Mouse (Mus musculus): ENCODE results near the gene Fn3krp. TPM values are rescaled to one million over a fixed set of nuclear protein-coding genes. Genes with fewer than 3 reads are reported as not detected.

Gene Fn3krp
- polyA plus RNA-seq, 1 experiment from 2014 or later: 28.2 TPM

- H3K4me3 ChIP-seq (ENCODE audit: low read depth, low read length): no peak overlapping the region
- no peaks in the 10 kb centered on the region; the same call in 1 of the 2 replicates for H3K27me3 ChIP-seq (ENCODE audit: control insufficient read depth, insufficient read depth, low read depth, low read length)
- WGBS (ENCODE audit: insufficient replicate concordance): 57% methylated on average over 3 of the region's 3 CpGs
These were observed 13.6 kb upstream of the Fn3krp start for GRCm38 (mm10) chr11:121407366-121408155.

GRCm38 (mm10) chr11:121414762-121415161 lies 6.4 kb upstream of the Fn3krp start:
- Histone ChIP-seq H3K27ac (ENCODE audit: low read length) (no peak overlapping the region), H3K4me1 (ENCODE audit: control insufficient read depth, low read depth, low read length) (no peaks in the 10 kb centered on the region; the same call in 1 of the 2 replicates), H3K27me3 (ENCODE audit: control insufficient read depth, insufficient read depth, low read depth, low read length) (no peaks in the 10 kb centered on the region; the same call in 1 of the 2 replicates), H3K4me2 (ENCODE audit: low read depth, low read length) (no peak overlapping the region), H3K36me3 (ENCODE audit: control insufficient read depth, insufficient read depth) (no peaks in the 10 kb centered on the region), H3K4me3 (ENCODE audit: low read depth, low read length) (no peak overlapping the region), H3K9ac (ENCODE audit: low read depth, low read length) (no peak overlapping the region), H3K9me3 (replicated peaks; ENCODE audit: control insufficient read depth, low read length) (no peaks in the 10 kb centered on the region)
- ATAC-seq (ENCODE audit: low read depth): no peak
- WGBS (ENCODE audit: insufficient replicate concordance): 74% methylated on average over 5 of the region's 5 CpGs

More at GRCm38 (mm10) chr11:121407366-121408155, 13.6 kb upstream of the Fn3krp start:
- Histone ChIP-seq H3K27ac (ENCODE audit: low read length) (no peak overlapping the region), H3K9me3 (replicated peaks; ENCODE audit: control insufficient read depth, low read length) (no peaks in the 10 kb centered on the region), H3K36me3 (ENCODE audit: control insufficient read depth, insufficient read depth) (no peaks in the 10 kb centered on the region), H3K4me2 (ENCODE audit: low read depth, low read length) (no peak overlapping the region), H3K4me1 (ENCODE audit: control insufficient read depth, low read depth, low read length) (no peaks in the 10 kb centered on the region), H3K9ac (ENCODE audit: low read depth, low read length) (no peak overlapping the region)
- ATAC-seq (ENCODE audit: low read depth): no peak

- Histone ChIP-seq H3K4me3 (ENCODE audit: low read depth, low read length) (no peak overlapping the region), H3K4me2 (ENCODE audit: low read depth, low read length) (no peak overlapping the region), H3K36me3 (ENCODE audit: control insufficient read depth, insufficient read depth) (no peaks in the 10 kb centered on the region), H3K27me3 (ENCODE audit: control insufficient read depth, insufficient read depth, low read depth, low read length) (no peaks in the 10 kb centered on the region; the same call in 1 of the 2 replicates), H3K9ac (ENCODE audit: low read depth, low read length) (no peak overlapping the region), H3K4me1 (ENCODE audit: control insufficient read depth, low read depth, low read length) (peaks cover under 1% of the 10 kb centered on the region), H3K27ac (ENCODE audit: low read length) (no peak overlapping the region), H3K9me3 (replicated peaks; ENCODE audit: control insufficient read depth, low read length) (no peaks in the 10 kb centered on the region)
- WGBS (ENCODE audit: insufficient replicate concordance): 56% methylated on average over 5 of the region's 5 CpGs
- ATAC-seq (ENCODE audit: low read depth): no peak
These were observed 5.8 kb upstream of the Fn3krp start for GRCm38 (mm10) chr11:121415351-121415750.

DNA sequence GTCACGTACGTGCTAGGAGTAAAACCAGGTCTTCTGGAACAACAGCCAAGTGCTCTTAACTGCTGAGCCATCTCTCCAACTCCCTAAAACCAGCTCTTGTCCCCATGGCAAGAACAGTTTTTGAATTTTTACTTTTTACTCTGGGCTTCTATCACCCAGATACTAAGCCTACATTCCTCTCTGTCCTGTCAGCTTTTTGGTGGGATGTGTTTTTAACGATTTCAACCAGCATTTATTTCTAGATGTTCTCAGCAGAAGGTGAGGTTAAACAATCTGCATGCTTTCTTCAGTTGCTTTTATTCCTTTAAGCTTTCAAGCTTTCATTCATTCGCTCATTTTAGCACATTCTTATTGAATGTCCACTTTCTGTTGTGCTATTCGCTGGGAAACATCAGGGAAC lies 3.2 kb upstream of the Fn3krp start:
- H3K27ac ChIP-seq (ENCODE audit: low read length): no peak overlapping the region
- no peak overlapping the region for H3K4me3 ChIP-seq (ENCODE audit: low read depth, low read length)
- no peak overlapping the region for H3K9ac ChIP-seq (ENCODE audit: low read depth, low read length)
- no peak for ATAC-seq (ENCODE audit: low read depth)
- no peaks in the 10 kb centered on the region for H3K27me3 ChIP-seq (ENCODE audit: control insufficient read depth, insufficient read depth, low read depth, low read length)
- WGBS (ENCODE audit: insufficient replicate concordance): 71% methylated on average over 5 of the region's 5 CpGs
- H3K9me3 ChIP-seq (replicated peaks; ENCODE audit: control insufficient read depth, low read length): no peaks in the 10 kb centered on the region
- peaks cover 7% of the 10 kb centered on the region for H3K4me1 ChIP-seq (ENCODE audit: control insufficient read depth, low read depth, low read length)
- no peaks in the 10 kb centered on the region for H3K36me3 ChIP-seq (ENCODE audit: control insufficient read depth, insufficient read depth)
- H3K4me2 ChIP-seq (ENCODE audit: low read depth, low read length): no peak overlapping the region

- Histone ChIP-seq H3K4me1 (ENCODE audit: control insufficient read depth, low read depth, low read length) (peaks cover 11% of the 10 kb centered on the region), H3K27ac (ENCODE audit: low read length) (no peak overlapping the region), H3K4me3 (ENCODE audit: low read depth, low read length) (no peak overlapping the region), H3K4me2 (ENCODE audit: low read depth, low read length) (no peak overlapping the region), H3K36me3 (ENCODE audit: control insufficient read depth, insufficient read depth) (no peaks in the 10 kb centered on the region), H3K27me3 (ENCODE audit: control insufficient read depth, insufficient read depth, low read depth, low read length) (no peaks in the 10 kb centered on the region), H3K9ac (ENCODE audit: low read depth, low read length) (no peak overlapping the region), H3K9me3 (replicated peaks; ENCODE audit: control insufficient read depth, low read length) (no peaks in the 10 kb centered on the region)
- ATAC-seq (ENCODE audit: low read depth): no peak
- WGBS (ENCODE audit: insufficient replicate concordance): 71% methylated on average over 2 of the region's 2 CpGs
These were observed 2.3 kb upstream of the Fn3krp start for GRCm38 (mm10) chr11:121418932-121419331.

GRCm38 (mm10) chr11:121420379-121420778 lies 822 bp upstream of the Fn3krp start:
- Histone ChIP-seq H3K4me1 (ENCODE audit: control insufficient read depth, low read depth, low read length) (peaks cover 25% of the 10 kb centered on the region), H3K27ac (ENCODE audit: low read length) (peak overlapping the region; percentile 92), H3K27me3 (ENCODE audit: control insufficient read depth, insufficient read depth, low read depth, low read length) (no peaks in the 10 kb centered on the region), H3K4me2 (ENCODE audit: low read depth, low read length) (peak overlapping the region; percentile 78), H3K9me3 (replicated peaks; ENCODE audit: control insufficient read depth, low read length) (no peaks in the 10 kb centered on the region), H3K4me3 (ENCODE audit: low read depth, low read length) (peak overlapping the region; percentile 85), H3K9ac (ENCODE audit: low read depth, low read length) (peak overlapping the region; percentile 73), H3K36me3 (ENCODE audit: control insufficient read depth, insufficient read depth) (peaks cover 7% of the 10 kb centered on the region)
- WGBS (ENCODE audit: insufficient replicate concordance): 51% methylated on average over 5 of the region's 5 CpGs
- no peak for ATAC-seq (ENCODE audit: low read depth)

DNA sequence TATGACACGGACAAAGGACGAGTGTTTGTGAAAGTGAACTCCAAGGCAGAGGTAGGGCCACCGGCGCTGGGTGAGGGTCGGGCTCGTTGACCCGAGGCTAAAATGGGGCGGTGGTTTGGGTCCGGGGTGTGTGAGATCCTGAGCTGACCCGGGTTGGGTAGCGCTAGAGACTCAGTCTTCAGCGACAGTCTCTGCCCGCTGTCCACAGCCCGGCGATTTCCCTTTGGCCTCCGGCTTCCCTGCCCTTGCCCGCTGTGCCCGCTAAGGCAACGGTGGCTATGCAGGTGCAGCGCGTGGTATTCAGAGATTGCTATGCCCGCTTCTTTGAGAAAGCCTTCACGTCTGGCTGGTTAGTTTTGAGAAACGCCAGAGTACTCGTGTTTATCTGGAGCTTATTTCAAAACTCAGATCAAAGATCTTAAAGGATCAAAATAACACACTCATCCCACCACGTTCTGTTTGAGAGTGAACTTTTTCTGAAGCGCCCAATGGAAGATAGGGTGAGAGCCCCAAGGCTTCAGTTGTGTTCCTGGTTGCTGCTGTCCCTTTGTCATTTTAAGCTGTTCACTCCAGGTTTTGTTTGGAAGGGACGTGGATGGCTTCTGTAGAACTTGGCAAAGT lies 462 bp downstream of the Fn3krp start:
- peak overlapping the region; percentile 83 for H3K27ac ChIP-seq (ENCODE audit: low read length)
- peak overlapping the region; percentile 93 for H3K9ac ChIP-seq (ENCODE audit: low read depth, low read length)
- H3K9me3 ChIP-seq (replicated peaks; ENCODE audit: control insufficient read depth, low read length): no peaks in the 10 kb centered on the region
- peak overlapping the region; percentile 75 for H3K4me2 ChIP-seq (ENCODE audit: low read depth, low read length)
- H3K4me1 ChIP-seq (ENCODE audit: control insufficient read depth, low read depth, low read length): peaks cover 31% of the 10 kb centered on the region
- ATAC-seq (ENCODE audit: low read depth): peak; percentile 56
- H3K4me3 ChIP-seq (ENCODE audit: low read depth, low read length): peak overlapping the region; percentile 85
- WGBS (ENCODE audit: insufficient replicate concordance): under 1% methylated on average over 28 of the region's 28 CpGs
- H3K27me3 ChIP-seq (ENCODE audit: control insufficient read depth, insufficient read depth, low read depth, low read length): no peaks in the 10 kb centered on the region
- peaks cover 19% of the 10 kb centered on the region for H3K36me3 ChIP-seq (ENCODE audit: control insufficient read depth, insufficient read depth)

GRCm38 (mm10) chr11:121433397-121433796 lies 12.2 kb downstream of the Fn3krp start:
- Histone ChIP-seq H3K9ac (ENCODE audit: low read depth, low read length) (peak overlapping the region; percentile 72), H3K36me3 (ENCODE audit: control insufficient read depth, insufficient read depth) (peaks cover 27% of the 10 kb centered on the region), H3K27me3 (ENCODE audit: control insufficient read depth, insufficient read depth, low read depth, low read length) (no peaks in the 10 kb centered on the region), H3K4me3 (ENCODE audit: low read depth, low read length) (peak overlapping the region; percentile 84), H3K27ac (ENCODE audit: low read length) (peak overlapping the region; percentile 100), H3K4me1 (ENCODE audit: control insufficient read depth, low read depth, low read length) (peaks cover 47% of the 10 kb centered on the region), H3K4me2 (ENCODE audit: low read depth, low read length) (peak overlapping the region; percentile 93), H3K9me3 (replicated peaks; ENCODE audit: control insufficient read depth, low read length) (no peaks in the 10 kb centered on the region)
- WGBS (ENCODE audit: insufficient replicate concordance): 19% methylated on average over 4 of the region's 4 CpGs
- peak; percentile 77 for ATAC-seq (ENCODE audit: low read depth)

All from liver, embryonic 16.5 days (tissue).